Mouse (Mus musculus) testis, adult 2 months (tissue): ENCODE results near the gene Fadd.

Experiments used
- CTCF ChIP-seq: fragments of 200-500 bp; IDR thresholded peaks from 2 replicates; pipeline ENCODE4 v1.5.1; 2012; ENCODE audit warnings: low read depth, mild to moderate bottlenecking, inconsistent platforms, low read length, moderate library complexity; ENCODE audit not compliant: control insufficient read depth, insufficient read depth, insufficient replicate concordance
- POLR2A ChIP-seq: fragments of 200-500 bp; IDR thresholded peaks from 2 replicates; pipeline ENCODE4 v1.6.1; 2012; ENCODE audit warnings: low read depth, mild to moderate bottlenecking, inconsistent platforms, low read length, moderate library complexity; ENCODE audit not compliant: control insufficient read depth

DNA sequence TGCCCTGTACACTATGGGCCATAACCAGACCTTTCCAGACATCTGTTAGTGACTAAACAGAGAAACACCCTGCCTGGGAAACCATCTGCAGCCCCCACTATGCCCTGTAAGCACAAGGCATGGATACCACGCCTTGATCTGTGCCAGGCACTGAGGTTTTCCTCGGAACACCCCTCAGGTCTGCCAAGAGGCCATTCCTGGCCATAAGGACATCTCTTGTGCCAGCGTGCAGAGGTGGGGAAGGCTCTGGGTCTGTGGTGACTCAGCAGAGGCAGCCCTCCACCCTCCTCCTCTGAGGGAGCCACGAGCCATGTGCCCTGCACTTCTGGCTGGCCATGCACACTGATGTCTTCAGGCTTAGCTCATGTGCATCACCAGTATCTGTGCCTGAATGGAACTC lies 30.6 kb upstream of the Fadd start:
- TF ChIP-seq POLR2A (no peak), CTCF (no peak)
